ENCODE assay signal across 11 mouse cellular contexts in genomic region chr12:25890722-25891121, GRCm38 (mm10).
A peak's percentile ranks its signal among the peaks of the same experiment; 100 is the strongest.
DNase-seq lines count a peak whose midpoint lies in the region; ATAC-seq and TF ChIP-seq lines count a peak whose summit lies in the region.
"Had no signal": no experiment of that assay in that cellular context is flagged by ENCODE, and none has a peak within 500 bp of the region (broad histone marks: within the 10 kb centered on the region; RNA-seq: fewer than 3 reads in every experiment).

No protein-coding gene starts in this region.

- no peak overlapping the region for H3K4me3 ChIP-seq in midbrain, postnatal 0 days (ENCODE audit: low read depth, low read length)
- no peak overlapping the region for H3K4me3 ChIP-seq in midbrain, embryonic 15.5 days
- H3K4me3 ChIP-seq in limb, embryonic 10.5 days, result no peak overlapping the region
- H3K4me3 ChIP-seq: forebrain, embryonic 15.5 days; hindbrain, embryonic 15.5 days; neural tube, embryonic 15.5 days had no signal

- ATAC-seq in midbrain, postnatal 0 days (ENCODE audit: low FRiP score), result no peak
- no peak for ATAC-seq in midbrain, embryonic 15.5 days (replicated peaks)
- peak; percentile 47; the same call in 1 of the 2 replicates for ATAC-seq in common myeloid progenitor, adult 5-6 weeks (replicated peaks; ENCODE audit: low read depth, poor library complexity, severe bottlenecking)
- ATAC-seq: forebrain, embryonic 15.5 days had no signal

- H3K36me3 ChIP-seq in midbrain, postnatal 0 days (ENCODE audit: insufficient read depth, low read length), result no peaks in the 10 kb centered on the region
- no peaks in the 10 kb centered on the region for H3K36me3 ChIP-seq in midbrain, embryonic 15.5 days (replicated peaks)
- no peaks in the 10 kb centered on the region for H3K36me3 ChIP-seq in limb, embryonic 10.5 days
- H3K36me3 ChIP-seq: forebrain, embryonic 15.5 days; hindbrain, embryonic 15.5 days; neural tube, embryonic 15.5 days had no signal

- 100% methylated on average over 1 of the region's 1 CpGs for WGBS in midbrain, postnatal 0 days
- 79% methylated on average over 1 of the region's 1 CpGs for WGBS in midbrain, embryonic 15.5 days
- 80% methylated on average over 1 of the region's 1 CpGs for WGBS in limb, embryonic 10.5 days

- H3K9me3 ChIP-seq in midbrain, postnatal 0 days (ENCODE audit: low read length), result no peaks in the 10 kb centered on the region
- no peaks in the 10 kb centered on the region for H3K9me3 ChIP-seq in midbrain, embryonic 15.5 days
- H3K9me3 ChIP-seq in limb, embryonic 10.5 days (replicated peaks), result no peaks in the 10 kb centered on the region
- H3K9me3 ChIP-seq: forebrain, embryonic 15.5 days; hindbrain, embryonic 15.5 days; neural tube, embryonic 15.5 days had no signal

- peak; percentile 33 for TF ChIP-seq CTCF in midbrain, postnatal 0 days (IDR thresholded peaks at IDR 0.05)

- H3K27ac ChIP-seq in midbrain, postnatal 0 days (ENCODE audit: low read depth, low read length), result no peak overlapping the region
- H3K27ac ChIP-seq in midbrain, embryonic 15.5 days, result no peak overlapping the region
- H3K27ac ChIP-seq in limb, embryonic 10.5 days, result no peak overlapping the region
- H3K27ac ChIP-seq: hindbrain, embryonic 15.5 days; neural tube, embryonic 15.5 days had no signal

- DNase-seq in embryo, embryonic 10 days (ENCODE audit: low spot score), result peak; percentile 29
- DNase-seq in embryo, embryonic 9.5 days (ENCODE audit: extremely low spot score), result no peak
- no peak for DNase-seq in midbrain, postnatal 0 days (ENCODE audit: low spot score)
- DNase-seq in lung, postnatal 10 days, result peak; percentile 32
- no peak for DNase-seq in layer of hippocampus, postnatal 14 days (ENCODE audit: low spot score in 2 of 2)
- no peak for DNase-seq in limb, embryonic 10.5 days (ENCODE audit: low spot score)

- no peaks in the 10 kb centered on the region for H3K27me3 ChIP-seq in midbrain, postnatal 0 days (ENCODE audit: insufficient read depth, low read length)
- no peaks in the 10 kb centered on the region for H3K27me3 ChIP-seq in midbrain, embryonic 15.5 days (replicated peaks)
- H3K27me3 ChIP-seq in limb, embryonic 10.5 days (ENCODE audit: low read depth, poor library complexity, severe bottlenecking), result no peaks in the 10 kb centered on the region
- H3K27me3 ChIP-seq: forebrain, embryonic 15.5 days; hindbrain, embryonic 15.5 days; neural tube, embryonic 15.5 days had no signal

- H3K4me2 ChIP-seq in midbrain, postnatal 0 days (ENCODE audit: low read depth, low read length, poor library complexity, severe bottlenecking), result no peak overlapping the region
- H3K4me2 ChIP-seq in midbrain, embryonic 15.5 days, result no peak overlapping the region
- H3K4me2 ChIP-seq: forebrain, embryonic 15.5 days; hindbrain, embryonic 15.5 days; neural tube, embryonic 15.5 days had no signal

- H3K4me1 ChIP-seq in midbrain, postnatal 0 days (ENCODE audit: insufficient read depth, low read length), result no peaks in the 10 kb centered on the region
- H3K4me1 ChIP-seq in midbrain, embryonic 15.5 days, result no peaks in the 10 kb centered on the region
- H3K4me1 ChIP-seq in limb, embryonic 10.5 days, result peaks cover 22% of the 10 kb centered on the region
- H3K4me1 ChIP-seq: hindbrain, embryonic 15.5 days; neural tube, embryonic 15.5 days had no signal

- H3K9ac ChIP-seq in midbrain, postnatal 0 days (replicated peaks; ENCODE audit: low read length, poor library complexity, severe bottlenecking), result no peak overlapping the region
- no peak overlapping the region for H3K9ac ChIP-seq in midbrain, embryonic 15.5 days
- H3K9ac ChIP-seq: forebrain, embryonic 15.5 days; hindbrain, embryonic 15.5 days; neural tube, embryonic 15.5 days had no signal

Comparison
In these comparisons a context has a peak if more than half of its experiments do, and no peak if none do; other contexts are left out.
1. DNase-seq: peak in embryo, embryonic 10 days (single experiment) and lung, postnatal 10 days (single experiment); none in embryo, embryonic 9.5 days (single experiment), midbrain, postnatal 0 days (single experiment), layer of hippocampus, postnatal 14 days (0 of 2) and limb, embryonic 10.5 days (single experiment).